Mouse (Mus musculus) intestine, embryonic 16.5 days (tissue): Measurements from ENCODE around the gene Trpv2. TPM values are rescaled to one million over a fixed set of nuclear protein-coding genes. Genes with fewer than 3 reads are reported as not detected.

Source experiments
- ATAC-seq: fragments of 200-750 bp; cut with Nextera tagmentation; 2 replicates; pipeline ENCODE4 v1.8.0; 2017; ENCODE audit warnings: moderate TSS enrichment, moderate library complexity
- H3K27ac ChIP-seq: fragments of 300-500 bp; sonication (generic); 2 replicates; pipeline ENCODE4 v1.5.1; 2014; ENCODE audit warnings: mild to moderate bottlenecking, low read length
- H3K27me3 ChIP-seq: fragments of 300-500 bp; sonication (generic); replicated peaks from 2 replicates; pipeline ENCODE4 v1.6.1; 2014; ENCODE audit warnings: low read length, control low read depth, mixed read lengths; ENCODE audit not compliant: control insufficient read depth, insufficient read depth
- H3K36me3 ChIP-seq: fragments of 300-500 bp; sonication (generic); 2 replicates; pipeline ENCODE4 v1.6.1; 2014; ENCODE audit warnings: low read length, control low read depth; ENCODE audit not compliant: control insufficient read depth, insufficient read depth
- H3K4me1 ChIP-seq: fragments of 300-500 bp; sonication (generic); 2 replicates; pipeline ENCODE4 v1.6.1; 2014; ENCODE audit warnings: low read length, control low read depth, mixed read lengths; ENCODE audit not compliant: control insufficient read depth, insufficient read depth
- H3K4me2 ChIP-seq: fragments of 300-500 bp; sonication (generic); 2 replicates; pipeline ENCODE4 v1.6.1; 2014; ENCODE audit warnings: low read depth, low read length, control low read depth
- H3K4me3 ChIP-seq: fragments of 300-500 bp; sonication (generic); 2 replicates; pipeline ENCODE4 v1.5.1; 2014; ENCODE audit warnings: mild to moderate bottlenecking, low read length
- H3K9ac ChIP-seq: fragments of 300-500 bp; sonication (generic); 2 replicates; pipeline ENCODE4 v1.6.1; 2014; ENCODE audit warnings: low read depth, low read length
- H3K9me3 ChIP-seq: fragments of 300-500 bp; sonication (generic); 2 replicates; pipeline ENCODE4 v1.6.1; 2016; ENCODE audit warnings: low read length, control low read depth; ENCODE audit not compliant: control insufficient read depth
- WGBS: fragments of 180-500 bp; shearing (Covaris S2); extraction: QIAGEN DNeasy Blood & Tissue Kit; methylation state at CpG from one replicate; pipeline ENCODE4 v1.1.7; 2014; 5-methylcytosine and 5-hydroxymethylcytosine counted together
- polyA plus RNA-seq: library from polyadenylated mRNA; unstranded; fragments of >200 nt; fragmentation: Nextera tagmentation; extraction: Ambion mirVana; gene quantifications from 2 replicates; pipeline ENCODE4 v1.2.1, GENCODE M21; 2015

Gene Trpv2
- polyA plus RNA-seq, 1 experiment from 2014 or later: 11.0 TPM

- peaks cover 16% of the 10 kb centered on the region; the same call in 1 of the 2 replicates for H3K36me3 ChIP-seq
- H3K9ac ChIP-seq: peak overlapping the region; percentile 50
- ATAC-seq: no peak
- peak overlapping the region; percentile 40 for H3K27ac ChIP-seq
- H3K27me3 ChIP-seq: no peaks in the 10 kb centered on the region
- peak overlapping the region; percentile 65 for H3K4me2 ChIP-seq
- 48% methylated on average over 10 of the region's 10 CpGs for WGBS
- peaks cover 21% of the 10 kb centered on the region for H3K4me1 ChIP-seq
- H3K4me3 ChIP-seq: no peak overlapping the region; the same call in 1 of the 2 replicates
- no peaks in the 10 kb centered on the region for H3K9me3 ChIP-seq
Observed at GRCm38 (mm10) chr11:62605619-62606298, 31.5 kb downstream of the Trpv2 start.

- Histone ChIP-seq H3K4me1 (peaks cover 21% of the 10 kb centered on the region), H3K36me3 (peaks cover 16% of the 10 kb centered on the region; the same call in 1 of the 2 replicates), H3K4me3 (no peak overlapping the region), H3K9me3 (no peaks in the 10 kb centered on the region), H3K27ac (peak overlapping the region; percentile 40), H3K9ac (0 out of 2 replicates have a peak overlapping the region, but pooled peaks have one; percentile 50), H3K4me2 (no peak overlapping the region), H3K27me3 (no peaks in the 10 kb centered on the region)
- ATAC-seq: no peak
- WGBS: 49% methylated on average over 10 of the region's 10 CpGs
Observed at GRCm38 (mm10) chr11:62606299-62607169, 32.2 kb downstream of the Trpv2 start.

GRCm38 (mm10) chr11:62607170-62607951 lies 33.1 kb downstream of the Trpv2 start:
- no peak overlapping the region for H3K4me3 ChIP-seq
- no peak overlapping the region for H3K9ac ChIP-seq
- H3K4me1 ChIP-seq: peaks cover 21% of the 10 kb centered on the region
- 68% methylated on average over 10 of the region's 10 CpGs for WGBS
- no peaks in the 10 kb centered on the region for H3K9me3 ChIP-seq
- ATAC-seq: no peak
- H3K36me3 ChIP-seq: peaks cover 16% of the 10 kb centered on the region; the same call in 1 of the 2 replicates
- H3K27me3 ChIP-seq: no peaks in the 10 kb centered on the region
- H3K4me2 ChIP-seq: no peak overlapping the region
- 0 out of 2 replicates have a peak overlapping the region, but pooled peaks have one; percentile 5 for H3K27ac ChIP-seq

DNA sequence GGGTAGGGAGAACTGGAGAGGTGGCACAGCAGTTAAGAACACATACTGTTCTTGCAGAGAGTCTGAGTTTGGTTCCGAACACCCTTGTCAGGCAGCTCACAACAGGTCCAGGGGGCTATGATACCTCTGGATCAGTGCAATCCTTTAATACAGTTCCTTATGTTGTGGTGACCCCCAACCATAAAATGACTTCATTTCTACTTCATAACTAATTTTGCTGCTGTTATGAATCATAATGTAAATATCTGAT lies 33.6 kb downstream of the Trpv2 start:
- ATAC-seq: no peak
- no peak overlapping the region for H3K4me3 ChIP-seq
- 96% methylated on average over 1 of the region's 1 CpGs for WGBS
- no peaks in the 10 kb centered on the region for H3K27me3 ChIP-seq
- no peak overlapping the region for H3K27ac ChIP-seq
- H3K4me1 ChIP-seq: peaks cover 21% of the 10 kb centered on the region
- H3K36me3 ChIP-seq: peaks cover 16% of the 10 kb centered on the region; the same call in 1 of the 2 replicates
- no peak overlapping the region for H3K9ac ChIP-seq
- H3K4me2 ChIP-seq: no peak overlapping the region
- no peaks in the 10 kb centered on the region for H3K9me3 ChIP-seq

- Histone ChIP-seq H3K4me1 (peaks cover 21% of the 10 kb centered on the region), H3K27me3 (no peaks in the 10 kb centered on the region), H3K9me3 (no peaks in the 10 kb centered on the region), H3K27ac (no peak overlapping the region), H3K4me3 (no peak overlapping the region), H3K4me2 (no peak overlapping the region), H3K36me3 (peaks cover 13% of the 10 kb centered on the region; the same call in 1 of the 2 replicates), H3K9ac (no peak overlapping the region)
- WGBS: 72% methylated on average over 10 of the region's 10 CpGs
- ATAC-seq: no peak
Observed at GRCm38 (mm10) chr11:62608826-62609675, 34.8 kb downstream of the Trpv2 start.

DNA sequence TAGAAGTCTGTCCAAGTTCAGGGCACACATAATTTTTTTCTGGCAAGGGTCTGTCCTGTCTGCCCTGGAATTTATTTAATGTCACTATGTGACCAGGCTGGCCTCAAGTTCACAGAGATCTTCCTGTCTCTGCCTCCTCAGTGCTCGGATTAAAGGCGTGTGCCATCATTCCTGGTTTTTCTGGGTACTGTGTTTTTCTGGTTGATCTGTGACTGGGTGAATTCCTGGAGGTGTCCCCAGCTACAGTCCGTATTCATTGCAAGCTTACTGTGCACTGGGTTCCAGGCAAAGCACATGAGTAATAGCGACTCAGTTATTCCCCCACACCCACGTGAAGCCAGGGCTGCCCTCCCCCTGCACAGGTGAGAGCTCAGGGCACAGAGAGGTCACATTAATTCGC lies 36.0 kb downstream of the Trpv2 start:
- no peaks in the 10 kb centered on the region for H3K27me3 ChIP-seq
- H3K27ac ChIP-seq: no peak overlapping the region
- WGBS: 85% methylated on average over 6 of the region's 6 CpGs
- ATAC-seq: no peak
- no peak overlapping the region for H3K4me2 ChIP-seq
- peaks cover 14% of the 10 kb centered on the region for H3K4me1 ChIP-seq
- H3K9ac ChIP-seq: no peak overlapping the region
- no peaks in the 10 kb centered on the region for H3K9me3 ChIP-seq
- no peak overlapping the region for H3K4me3 ChIP-seq
- peaks cover 6% of the 10 kb centered on the region; the same call in 1 of the 2 replicates for H3K36me3 ChIP-seq

DNA sequence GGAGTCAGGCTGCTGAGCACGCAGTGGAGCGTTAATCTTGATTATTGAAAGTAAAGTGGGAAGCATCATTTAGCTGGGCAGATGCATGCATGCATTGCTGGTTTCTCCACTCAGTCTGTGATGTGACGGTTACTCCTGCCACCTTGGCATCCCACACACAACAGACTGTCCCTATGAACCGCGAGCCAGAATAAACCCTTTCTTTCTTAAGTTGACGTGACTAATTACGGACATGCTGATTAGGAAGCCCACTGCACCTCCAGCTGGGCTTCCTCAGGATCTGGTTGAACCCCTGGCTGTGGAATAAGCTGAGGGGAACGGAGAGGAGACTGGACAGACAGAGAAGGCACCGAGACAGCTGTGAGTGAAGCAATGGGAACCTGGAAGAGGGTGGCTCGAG lies 38.3 kb downstream of the Trpv2 start:
- Histone ChIP-seq H3K9ac (no peak overlapping the region), H3K27me3 (no peaks in the 10 kb centered on the region), H3K36me3 (peaks cover 7% of the 10 kb centered on the region; the same call in 1 of the 2 replicates), H3K4me1 (peaks cover 11% of the 10 kb centered on the region), H3K9me3 (no peaks in the 10 kb centered on the region), H3K4me3 (no peak overlapping the region), H3K27ac (no peak overlapping the region), H3K4me2 (no peak overlapping the region)
- 79% methylated on average over 10 of the region's 10 CpGs for WGBS
- ATAC-seq: no peak

DNA sequence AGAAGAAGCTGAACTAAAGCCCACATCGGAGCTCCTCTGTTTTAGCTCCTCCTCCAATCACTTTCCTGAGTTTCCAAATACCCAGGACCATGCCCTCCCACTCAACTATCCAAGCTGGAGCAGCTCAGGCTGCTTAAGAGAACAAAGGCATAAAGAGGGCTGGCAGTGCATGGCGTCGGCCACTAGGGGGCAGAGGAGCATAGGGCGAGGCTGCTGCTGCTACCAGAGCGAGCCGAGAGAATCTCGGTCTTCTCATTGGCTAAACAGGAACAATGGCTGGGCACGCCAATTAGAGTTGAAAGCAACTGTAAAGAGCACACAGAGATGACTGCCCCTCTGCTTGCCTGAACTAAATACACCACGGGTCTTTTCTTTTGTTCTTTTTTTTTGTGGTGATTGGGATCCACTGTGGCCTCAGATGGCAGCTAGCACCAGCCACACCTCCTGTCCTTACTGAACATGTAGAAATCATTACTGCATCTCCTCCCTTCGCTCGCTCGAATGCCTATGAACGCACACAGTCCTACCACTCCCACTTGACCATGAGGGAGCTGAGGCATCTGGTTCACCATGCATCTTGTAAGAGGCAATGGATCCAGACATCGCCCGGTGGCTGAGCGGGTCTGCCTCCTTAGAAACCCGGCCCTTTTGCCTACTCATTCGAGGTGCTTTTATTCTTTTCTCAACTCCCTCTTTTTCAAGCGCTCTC lies 39.5 kb downstream of the Trpv2 start:
- Histone ChIP-seq H3K36me3 (peaks cover 11% of the 10 kb centered on the region; the same call in 1 of the 2 replicates), H3K27ac (peak overlapping the region; percentile 12; the same call in 1 of the 2 replicates), H3K4me1 (peaks cover 11% of the 10 kb centered on the region), H3K4me3 (peak overlapping the region; percentile 5; the same call in 1 of the 2 replicates), H3K27me3 (no peaks in the 10 kb centered on the region), H3K4me2 (peak overlapping the region; percentile 27), H3K9me3 (no peaks in the 10 kb centered on the region), H3K9ac (peak overlapping the region; percentile 41; the same call in 1 of the 2 replicates)
- peak; percentile 84 for ATAC-seq
- 20% methylated on average over 19 of the region's 19 CpGs for WGBS
